Mouse (Mus musculus) T-helper 2 cell (primary cell): ENCODE data around the gene Ring1.

ENCODE experiments used
- in situ Hi-C: fragments of 300-600 bp; cut with MboI, MseI; formaldehyde crosslinking; loops from one replicate; pipeline ENCODE4 v1.15.1; 2025; ENCODE audit warnings: high pct_unique_total_duplicates

Gene Ring1

DNA sequence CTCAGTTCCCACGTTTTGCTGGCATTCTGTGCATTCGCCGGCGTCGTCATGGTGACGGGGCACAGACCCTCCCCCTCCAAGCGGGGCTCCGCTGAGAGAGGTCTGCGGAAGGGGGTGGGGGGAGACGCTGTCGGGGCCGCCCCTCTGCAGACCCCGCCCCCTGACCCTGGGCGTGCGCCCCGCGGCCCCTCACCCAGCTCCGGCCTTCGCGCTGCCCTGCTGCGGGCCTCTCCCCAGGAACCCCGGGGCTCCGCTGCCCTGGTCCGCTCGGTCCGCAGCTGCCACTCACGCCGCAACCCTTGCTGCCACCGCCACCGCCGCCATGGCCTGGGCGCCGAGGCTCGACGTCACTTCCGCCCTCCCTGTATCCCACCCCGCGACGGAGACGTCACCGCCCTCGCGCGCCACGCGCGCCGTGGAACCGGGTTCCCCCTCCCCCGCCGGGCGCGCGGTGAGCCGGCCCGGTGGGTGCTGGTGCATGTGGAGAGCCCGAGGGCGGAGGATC is at the start of gene Ring1:
Gene Ring1 (minus strand): TSS at position 364 of the 505 bp plus-strand sequence.
- in situ Hi-C loops, result loop anchor here (5.0 to 10.0 kb wide), 3 partner anchors 57 to 1850 kb away; partner anchors contain the start of gene Dhx16

DNA sequence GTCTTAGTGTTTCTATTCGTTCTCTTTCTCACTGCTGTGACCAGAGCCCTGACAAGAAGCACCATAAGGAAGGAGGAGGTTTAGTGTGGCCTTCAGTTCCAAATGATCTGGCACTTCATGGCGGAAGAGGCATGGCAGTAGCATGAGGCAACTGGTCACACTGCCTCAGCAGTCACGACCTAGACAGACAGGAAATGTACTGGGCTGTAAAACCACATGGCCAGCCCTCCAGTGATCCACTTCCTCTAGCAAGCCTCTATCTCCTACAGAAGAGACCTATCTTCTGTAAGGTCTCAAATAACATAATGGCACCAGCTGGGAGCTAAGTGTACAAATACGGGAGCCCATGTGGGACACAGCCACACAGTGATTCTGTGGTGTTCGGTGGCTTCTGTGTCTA is 47.6 kb upstream of the Ring1 start:
- in situ Hi-C loops, result loop anchor here (5.0 kb wide), 1 partner anchor 35 kb away; the partner anchor contains the start of gene Col11a2

GRCm38 (mm10) chr17:34068864-34069263 is 44.4 kb upstream of the Ring1 start:
- in situ Hi-C loops, result loop anchor here (10.0 kb wide), 1 partner anchor 614 kb away; no protein-coding TSS in a partner anchor

DNA sequence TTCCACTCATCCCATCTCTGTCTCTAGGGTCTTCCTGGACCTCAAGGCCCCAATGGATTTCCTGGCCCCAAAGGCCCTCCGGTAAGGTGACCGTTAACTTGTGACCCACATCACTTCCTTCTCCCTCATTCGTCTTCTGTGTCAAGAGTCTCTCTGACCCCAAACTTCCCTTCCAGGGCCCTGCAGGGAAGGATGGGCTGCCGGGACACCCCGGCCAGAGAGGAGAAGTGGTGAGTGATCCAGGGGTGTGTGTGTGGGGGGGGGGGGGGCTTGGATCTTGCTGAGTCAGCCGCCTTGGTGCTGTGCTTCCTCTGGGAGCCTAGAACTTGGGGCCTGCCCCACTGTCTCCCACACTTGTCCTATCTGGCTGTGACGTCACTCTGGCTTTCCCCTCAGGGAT is 32.7 kb upstream of the Ring1 start:
- in situ Hi-C loops, result no loop called here

DNA sequence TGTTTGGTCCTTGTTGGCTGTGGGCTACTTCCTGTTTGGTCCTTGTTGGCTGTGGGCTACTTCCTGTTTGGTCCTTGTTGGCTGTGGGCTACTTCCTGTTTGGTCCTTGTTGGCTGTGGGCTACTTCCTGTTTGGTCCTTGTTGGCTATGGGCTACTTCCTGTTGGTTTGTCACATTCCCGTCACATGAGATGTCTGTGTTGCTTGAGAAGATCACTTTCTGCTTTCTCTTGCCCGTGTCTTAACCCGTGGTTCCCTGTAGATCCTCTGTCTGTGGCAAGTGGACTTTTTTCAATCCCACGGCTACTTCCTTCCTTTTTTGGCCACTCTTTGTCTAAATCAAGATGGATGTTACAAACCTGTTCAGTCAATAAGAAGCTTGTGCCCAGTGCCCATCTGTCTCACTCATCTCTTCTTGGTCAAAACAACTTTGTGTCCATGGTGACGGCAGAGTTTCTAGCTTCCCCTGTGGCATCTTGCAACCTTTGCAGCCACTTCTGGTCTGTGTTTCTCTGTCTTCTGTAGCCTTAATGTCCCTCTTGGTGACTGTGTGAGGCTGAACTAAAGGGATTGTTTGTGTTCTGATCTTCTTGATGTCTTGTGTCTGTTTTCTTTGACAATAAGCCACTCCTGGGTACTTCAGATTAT is 23.0 kb upstream of the Ring1 start:
- in situ Hi-C loops, result loop anchor here (25.0 kb wide), 1 partner anchor 790 kb away; the partner anchor contains the start of genes Dxo and Stk19

- in situ Hi-C loops, result loop anchor here (25.0 kb wide), 1 partner anchor 791 kb away; the partner anchor contains the start of genes Dxo and Stk19
Measured at GRCm38 (mm10) chr17:34045941-34046340, 21.5 kb upstream of the Ring1 start.

DNA sequence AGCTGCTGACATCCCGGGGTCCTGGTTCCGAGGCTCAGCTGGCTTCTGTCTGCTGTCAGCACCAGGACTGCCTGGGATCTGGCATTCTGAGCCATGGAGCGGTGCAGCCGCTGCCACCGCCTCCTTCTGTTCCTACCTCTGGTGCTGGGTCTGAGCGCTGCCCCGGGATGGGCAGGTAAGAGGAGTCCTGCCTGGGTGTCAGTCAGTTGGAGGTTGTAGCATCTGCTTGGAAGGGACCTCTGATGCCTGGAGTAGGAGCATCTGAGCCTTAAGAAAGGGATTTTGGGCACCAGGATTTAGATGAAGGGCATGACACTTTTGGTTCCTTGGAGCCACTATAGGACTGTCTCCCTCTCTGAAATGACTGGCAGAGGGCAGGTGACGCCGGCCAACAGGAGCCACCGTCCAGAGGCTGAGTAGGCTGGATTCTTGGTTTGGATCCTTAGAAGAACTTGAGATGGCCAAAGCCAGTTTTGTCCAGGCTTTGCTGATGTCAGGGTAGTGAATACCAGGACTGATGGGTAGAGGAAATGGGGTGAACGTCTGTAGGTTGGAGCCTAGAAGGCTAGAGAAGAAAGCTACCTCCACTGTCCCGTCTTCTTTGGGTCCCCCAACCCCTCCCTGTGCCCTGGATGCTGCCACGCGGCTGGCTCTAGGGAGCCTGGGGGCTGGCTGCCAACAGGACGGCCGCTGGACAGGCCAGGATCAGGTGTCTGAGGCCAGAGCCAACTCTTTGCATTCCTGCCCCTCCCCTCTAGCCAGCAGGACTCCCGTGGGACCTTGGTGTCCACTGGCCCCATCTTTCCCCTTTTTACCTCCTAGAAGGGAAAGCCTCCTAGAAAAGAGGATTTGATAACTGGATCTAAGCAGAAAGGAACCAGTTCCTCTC is 15.3 kb upstream of the Ring1 start:
- in situ Hi-C loops, result loop anchor here (5.0 to 25.0 kb wide), 2 partner anchors 32 to 797 kb away; partner anchors contain the start of genes Dxo and Stk19

DNA sequence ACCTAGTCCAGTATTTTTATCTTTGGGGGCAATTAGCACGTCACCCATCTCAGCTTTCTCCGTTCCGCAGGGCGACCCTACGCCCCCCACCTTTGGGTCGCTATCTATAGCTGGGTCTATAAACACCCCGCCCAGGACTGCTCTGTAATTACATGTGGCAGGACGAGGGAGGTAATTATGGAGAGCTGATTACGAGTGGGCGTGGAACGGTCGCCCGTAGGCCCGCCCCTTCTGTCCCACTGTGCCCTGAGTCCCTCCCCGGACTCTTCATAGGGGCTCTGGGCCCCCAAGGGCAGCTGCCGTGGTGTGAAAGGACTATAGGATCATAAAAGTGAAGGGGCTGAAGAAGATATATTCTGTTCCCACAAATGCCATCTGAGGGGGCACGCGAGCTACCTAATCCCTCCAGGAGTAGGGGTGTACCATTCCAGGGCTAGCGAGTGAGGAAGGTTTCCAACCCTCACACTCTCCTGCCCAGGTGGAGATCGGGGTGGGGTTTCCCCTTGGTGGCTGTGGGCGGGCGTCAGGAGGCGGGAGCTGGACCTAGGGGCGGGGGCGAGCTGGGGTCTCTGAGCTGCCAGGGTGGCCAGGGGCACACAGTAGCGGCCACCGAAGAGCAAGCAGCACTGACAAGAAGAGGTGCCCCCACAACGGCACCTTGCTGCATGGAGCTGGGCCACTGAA is 14.5 kb upstream of the Ring1 start, which contains the start of gene Col11a2:
Gene Col11a2 (plus strand): TSS at position 560 of the 684 bp plus-strand sequence.
- in situ Hi-C loops, result loop anchor here (5.0 to 25.0 kb wide), 2 partner anchors 33 to 798 kb away; partner anchors contain the start of genes Dxo and Stk19

DNA sequence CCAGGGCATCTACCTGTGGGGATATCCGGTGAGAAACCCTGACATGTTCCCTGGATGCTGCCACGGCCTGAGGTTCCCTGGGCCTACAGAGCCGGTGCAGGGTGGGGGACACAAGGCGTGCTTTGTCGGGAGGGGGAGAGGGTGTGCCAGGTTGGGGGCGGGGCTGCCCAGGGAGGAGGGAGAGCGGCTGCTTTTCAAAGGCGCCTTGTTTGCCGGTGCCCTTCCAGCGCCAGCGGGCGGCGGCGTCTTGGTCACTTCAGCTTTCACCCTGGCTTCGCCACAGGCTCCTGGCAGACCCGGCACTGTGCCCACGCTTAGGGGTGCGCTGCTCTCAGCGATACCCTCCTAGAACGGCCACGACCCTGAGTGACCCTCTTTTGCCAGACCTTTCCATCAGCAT is 14.0 kb upstream of the Ring1 start:
- in situ Hi-C loops, result loop anchor here (5.0 to 25.0 kb wide), 2 partner anchors 34 to 799 kb away; partner anchors contain the start of genes Dxo and Stk19

GRCm38 (mm10) chr17:34037241-34037640 is 12.8 kb upstream of the Ring1 start:
- in situ Hi-C loops, result loop anchor here (5.0 to 25.0 kb wide), 2 partner anchors 35 to 800 kb away; partner anchors contain the start of genes Dxo and Stk19

DNA sequence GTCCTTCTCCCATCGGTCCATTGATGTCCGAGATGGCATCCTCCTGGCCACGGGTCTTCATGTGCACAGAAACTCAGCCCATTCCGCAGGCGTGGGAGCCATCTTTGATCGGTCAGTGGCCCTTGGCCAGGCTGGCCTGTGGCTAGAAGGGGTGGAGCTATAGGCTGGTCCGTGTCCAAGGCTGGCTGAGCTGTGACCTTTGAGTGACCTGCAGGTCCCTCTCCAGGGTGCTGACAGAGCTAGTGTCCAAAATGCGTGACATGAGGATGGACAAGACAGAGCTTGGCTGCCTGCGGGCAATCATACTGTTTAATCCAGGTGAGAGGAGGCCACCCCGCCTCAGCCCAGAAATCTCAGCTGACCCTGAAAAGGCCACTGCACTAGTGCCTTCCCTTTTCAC is 12.2 kb upstream of the Ring1 start:
- in situ Hi-C loops, result loop anchor here (5.0 to 25.0 kb wide), 2 partner anchors 36 to 801 kb away; partner anchors contain the start of genes Dxo and Stk19

DNA sequence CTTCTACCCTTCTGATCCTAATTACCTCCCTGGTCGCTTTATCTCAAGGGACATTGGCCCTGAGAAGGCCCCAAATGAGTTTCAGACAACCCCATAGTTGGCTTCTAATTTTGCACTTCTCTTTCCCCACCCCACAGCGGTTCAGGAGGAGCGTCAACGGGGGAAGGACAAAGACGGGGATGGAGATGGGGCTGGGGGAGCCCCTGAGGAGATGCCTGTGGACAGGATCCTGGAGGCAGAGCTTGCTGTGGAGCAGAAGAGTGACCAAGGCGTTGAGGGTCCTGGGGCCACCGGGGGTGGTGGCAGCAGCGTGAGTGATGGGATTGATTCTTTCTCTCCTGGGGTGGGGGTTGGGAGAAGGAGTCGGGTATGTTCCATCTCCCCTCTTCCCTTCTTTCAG is 11.0 kb upstream of the Ring1 start:
- in situ Hi-C loops, result loop anchor here (5.0 to 25.0 kb wide), 2 partner anchors 37 to 802 kb away; partner anchors contain the start of genes Dxo and Stk19

DNA sequence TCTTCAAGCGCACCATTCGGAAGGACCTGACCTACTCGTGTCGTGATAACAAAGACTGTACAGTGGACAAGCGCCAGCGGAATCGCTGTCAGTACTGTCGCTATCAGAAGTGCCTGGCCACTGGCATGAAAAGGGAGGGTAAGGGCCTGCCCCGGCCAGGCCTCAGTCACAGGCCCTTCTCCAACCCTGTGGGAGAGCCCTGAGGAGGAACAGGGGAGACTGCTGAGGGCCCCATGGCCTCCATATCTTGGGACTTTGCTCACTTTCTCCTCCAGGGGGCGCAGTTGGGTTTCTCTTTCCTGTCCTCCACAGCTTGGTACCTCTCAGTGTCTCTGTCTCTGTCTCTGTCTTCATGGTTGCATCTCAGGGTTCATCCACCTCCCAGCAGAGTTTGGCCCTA is 9.6 kb upstream of the Ring1 start:
- in situ Hi-C loops, result loop anchor here (25.0 kb wide), 1 partner anchor 803 kb away; the partner anchor contains the start of genes Dxo and Stk19

- in situ Hi-C loops, result loop anchor here (25.0 kb wide), 1 partner anchor 804 kb away; the partner anchor contains the start of genes Dxo and Stk19
Measured at GRCm38 (mm10) chr17:34033441-34033840, 9.0 kb upstream of the Ring1 start.

GRCm38 (mm10) chr17:34032806-34033205 is 8.3 kb upstream of the Ring1 start:
- in situ Hi-C loops, result loop anchor here (25.0 kb wide), 1 partner anchor 804 kb away; the partner anchor contains the start of genes Dxo and Stk19

GRCm38 (mm10) chr17:34032174-34032632 is 7.7 kb upstream of the Ring1 start:
- in situ Hi-C loops, result loop anchor here (25.0 kb wide), 1 partner anchor 805 kb away; the partner anchor contains the start of genes Dxo and Stk19

GRCm38 (mm10) chr17:34031465-34032173 is 7.1 kb upstream of the Ring1 start, which contains the start of the genes Slc39a7 and Rxrb:
Slc39a7 (minus strand) TSS chr17:34031682.
Rxrb (plus strand) TSS chr17:34031812.
- in situ Hi-C loops, result loop anchor here (25.0 kb wide), 1 partner anchor 806 kb away; the partner anchor contains the start of genes Dxo and Stk19

- in situ Hi-C loops, result loop anchor here (25.0 kb wide), 1 partner anchor 806 kb away; the partner anchor contains the start of genes Dxo and Stk19
Measured at GRCm38 (mm10) chr17:34030861-34031326, 6.4 kb upstream of the Ring1 start.
